Mouse (Mus musculus) kidney, embryonic 14.5 days (tissue): ENCODE data around the gene Atf6. TPM values are rescaled to one million over a fixed set of nuclear protein-coding genes. Genes with fewer than 3 reads are reported as not detected.

Experiments
- ATAC-seq: fragments of 200-750 bp; cut with Nextera tagmentation; 2 replicates; pipeline ENCODE4 v1.8.0; 2017; ENCODE audit warnings: moderate number of reproducible peaks, mild to moderate bottlenecking, moderate TSS enrichment, moderate library complexity; ENCODE audit not compliant: low FRiP score, low TSS enrichment
- H3K27ac ChIP-seq: fragments of 300-500 bp; sonication (generic); 2 replicates; pipeline ENCODE4 v1.5.1; 2014; ENCODE audit warnings: low read depth, mild to moderate bottlenecking, low read length, moderate library complexity, mixed read lengths
- H3K27me3 ChIP-seq: fragments of 300-500 bp; sonication (generic); 2 replicates; pipeline ENCODE4 v1.6.1; 2014; ENCODE audit warnings: mild to moderate bottlenecking, low read length; ENCODE audit not compliant: control insufficient read depth, insufficient read depth
- H3K36me3 ChIP-seq: fragments of 300-500 bp; sonication (generic); 2 replicates; pipeline ENCODE4 v1.6.1; 2014; ENCODE audit warnings: low read length, mixed read lengths; ENCODE audit not compliant: control insufficient read depth, insufficient read depth
- H3K4me1 ChIP-seq: fragments of 300-500 bp; sonication (generic); 2 replicates; pipeline ENCODE4 v1.6.1; 2014; ENCODE audit warnings: low read length, mixed read lengths; ENCODE audit not compliant: control insufficient read depth, insufficient read depth
- H3K4me2 ChIP-seq: fragments of 300-500 bp; sonication (generic); replicated peaks from 2 replicates; pipeline ENCODE4 v1.6.1; 2014; ENCODE audit warnings: low read depth, mild to moderate bottlenecking, low read length
- H3K4me3 ChIP-seq: fragments of 300-500 bp; sonication (generic); 2 replicates; pipeline ENCODE4 v1.5.1; 2014; ENCODE audit warnings: mild to moderate bottlenecking, low read length
- H3K9ac ChIP-seq: fragments of 300-500 bp; sonication (generic); 2 replicates; pipeline ENCODE4 v1.6.1; 2014; ENCODE audit warnings: low read depth, mild to moderate bottlenecking, low read length, moderate library complexity
- H3K9me3 ChIP-seq: fragments of 300-500 bp; sonication (generic); 2 replicates; pipeline ENCODE4 v1.6.1; 2016; ENCODE audit warnings: low read length; ENCODE audit not compliant: control insufficient read depth
- WGBS: fragments of 180-500 bp; shearing (Covaris S2); extraction: QIAGEN DNeasy Blood & Tissue Kit; methylation state at CpG from one replicate; pipeline ENCODE4 v1.1.7; 2014; 5-methylcytosine and 5-hydroxymethylcytosine counted together
- polyA plus RNA-seq: library from polyadenylated mRNA; unstranded; fragments of >200 nt; fragmentation: Nextera tagmentation; extraction: Ambion mirVana; gene quantifications from 2 replicates; pipeline ENCODE4 v1.2.1, GENCODE M21; 2014

Gene Atf6
- polyA plus RNA-seq, 1 experiment from 2014 or later = 11.6 TPM

DNA sequence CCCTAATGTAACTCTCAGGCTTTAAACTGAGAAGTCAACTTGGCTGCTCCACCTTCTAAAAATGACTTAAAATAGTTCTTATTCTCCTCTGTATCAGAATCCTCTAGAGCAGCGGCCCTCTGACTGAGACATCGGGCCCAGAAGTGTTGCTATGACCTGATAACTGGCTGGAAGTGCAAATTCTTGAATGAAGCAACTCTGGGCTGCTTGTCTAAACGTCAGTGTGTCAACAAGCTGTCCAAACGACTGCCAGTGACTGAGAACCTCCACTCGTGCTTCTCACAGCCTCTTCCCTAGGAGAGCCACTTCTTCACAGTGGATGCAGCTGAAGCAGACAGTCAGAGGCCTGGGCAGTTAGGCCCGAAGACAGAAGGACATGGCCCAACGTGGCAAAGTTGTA lies 64.9 kb downstream of the Atf6 start:
- no peak overlapping the region for H3K4me3 ChIP-seq
- no peak overlapping the region for H3K9ac ChIP-seq
- no peaks in the 10 kb centered on the region for H3K36me3 ChIP-seq
- H3K27ac ChIP-seq = no peak overlapping the region
- H3K4me2 ChIP-seq = no peak overlapping the region
- no peak for ATAC-seq
- H3K4me1 ChIP-seq = no peaks in the 10 kb centered on the region
- WGBS = 69% methylated on average over 7 of the region's 7 CpGs
- H3K9me3 ChIP-seq = no peaks in the 10 kb centered on the region
- H3K27me3 ChIP-seq = no peaks in the 10 kb centered on the region

DNA sequence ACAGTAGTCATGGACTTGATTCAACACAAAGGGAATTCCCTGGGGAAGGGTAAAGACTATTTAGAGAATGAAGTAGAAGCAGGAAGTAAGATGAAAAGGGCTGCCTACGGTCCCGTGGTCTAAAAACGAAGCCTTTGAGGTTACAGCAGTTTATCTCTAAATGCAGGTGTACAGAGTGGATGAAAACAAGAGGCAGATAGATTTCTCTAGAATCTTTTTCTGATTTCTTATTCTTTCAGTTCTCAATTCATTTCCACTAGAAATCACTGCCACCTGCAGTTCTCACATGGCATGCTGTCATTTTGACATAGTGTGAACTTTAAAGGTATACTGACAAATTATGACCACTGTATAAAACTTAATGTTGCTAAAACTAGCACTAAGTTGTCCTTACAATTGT lies 66.9 kb downstream of the Atf6 start:
- Histone ChIP-seq H3K9me3 (no peaks in the 10 kb centered on the region), H3K27me3 (no peaks in the 10 kb centered on the region), H3K27ac (no peak overlapping the region), H3K9ac (no peak overlapping the region), H3K4me2 (no peak overlapping the region), H3K4me1 (no peaks in the 10 kb centered on the region), H3K4me3 (no peak overlapping the region), H3K36me3 (no peaks in the 10 kb centered on the region)
- WGBS = 67% methylated on average over 3 of the region's 3 CpGs
- ATAC-seq = no peak

DNA sequence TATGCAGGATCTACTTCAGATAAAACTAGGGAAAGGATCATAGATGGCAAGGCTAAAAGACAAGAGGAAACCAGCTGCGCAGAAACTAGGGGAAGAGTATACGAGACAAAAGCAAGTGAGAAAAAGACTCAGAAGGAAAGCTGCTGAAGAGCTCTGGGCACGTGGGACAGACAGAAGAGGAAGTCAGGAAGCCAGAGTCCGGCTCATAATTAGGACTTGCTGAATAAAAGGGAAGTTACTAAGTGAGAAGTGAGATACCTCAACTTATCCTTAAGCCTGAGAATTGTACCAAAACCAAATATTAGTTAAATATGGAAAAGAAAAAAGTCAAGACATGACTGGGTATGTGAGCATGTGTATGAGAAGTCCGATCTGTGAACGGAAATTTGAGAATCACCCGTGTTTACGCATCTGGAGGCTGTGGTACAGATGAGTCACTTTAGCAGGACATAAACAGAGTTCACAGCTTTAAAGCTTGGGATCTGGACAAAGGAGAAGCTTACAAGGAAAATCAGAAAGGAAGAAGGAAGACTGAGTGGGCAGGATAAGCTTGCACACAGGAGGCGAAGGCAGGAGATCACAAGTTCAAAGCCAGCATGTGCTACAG lies 71.7 kb downstream of the Atf6 start:
- Histone ChIP-seq H3K4me2 (no peak overlapping the region), H3K27me3 (no peaks in the 10 kb centered on the region), H3K36me3 (no peaks in the 10 kb centered on the region), H3K27ac (no peak overlapping the region), H3K9me3 (no peaks in the 10 kb centered on the region), H3K4me3 (no peak overlapping the region), H3K9ac (no peak overlapping the region), H3K4me1 (no peaks in the 10 kb centered on the region)
- 76% methylated on average over 9 of the region's 9 CpGs for WGBS
- ATAC-seq = no peak

DNA sequence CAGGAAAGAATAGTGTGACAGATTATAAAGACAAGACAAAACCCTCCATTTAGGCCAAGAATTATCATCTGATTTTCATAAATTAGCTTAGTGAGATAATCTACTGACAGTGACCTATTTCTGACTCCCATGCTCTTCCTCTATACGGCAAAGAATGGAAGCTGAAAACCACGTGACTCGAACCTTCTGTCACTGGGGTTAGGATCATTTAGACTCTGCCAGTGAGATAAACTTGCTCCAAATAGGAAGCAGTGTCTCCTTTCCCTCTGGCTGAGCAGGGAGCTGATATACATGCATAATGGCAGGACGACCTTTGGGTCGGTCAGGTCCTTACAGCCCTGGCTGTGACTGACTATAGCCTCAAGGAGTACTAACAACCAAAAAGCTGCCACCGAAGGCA lies 76.0 kb downstream of the Atf6 start:
- no peaks in the 10 kb centered on the region for H3K9me3 ChIP-seq
- no peaks in the 10 kb centered on the region for H3K4me1 ChIP-seq
- H3K9ac ChIP-seq = no peak overlapping the region
- H3K36me3 ChIP-seq = no peaks in the 10 kb centered on the region
- no peak for ATAC-seq
- H3K4me2 ChIP-seq = no peak overlapping the region
- WGBS = 92% methylated on average over 6 of the region's 6 CpGs
- no peak overlapping the region for H3K27ac ChIP-seq
- no peak overlapping the region for H3K4me3 ChIP-seq
- no peaks in the 10 kb centered on the region for H3K27me3 ChIP-seq

DNA sequence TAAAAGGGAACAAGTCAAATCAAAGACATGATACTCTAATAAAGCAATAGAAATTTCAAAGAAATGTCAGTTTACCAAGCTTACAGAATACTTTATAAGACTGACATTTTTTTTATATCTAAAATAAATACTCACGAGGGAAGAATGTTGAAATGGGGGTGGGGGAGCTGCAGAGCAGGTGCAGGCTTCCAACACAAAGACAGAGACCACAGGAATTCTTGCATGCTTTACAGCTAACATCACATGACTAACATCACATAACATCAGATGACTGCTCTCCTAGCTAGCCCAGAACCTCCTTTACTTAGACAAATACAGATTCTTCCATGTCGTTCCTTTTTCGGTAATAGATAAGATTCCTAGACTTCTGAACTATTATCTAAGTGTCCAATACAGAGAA lies 76.6 kb downstream of the Atf6 start:
- H3K27me3 ChIP-seq = no peaks in the 10 kb centered on the region
- H3K9ac ChIP-seq = no peak overlapping the region
- WGBS = 87% methylated on average over 3 of the region's 3 CpGs
- no peak for ATAC-seq
- no peaks in the 10 kb centered on the region for H3K4me1 ChIP-seq
- no peaks in the 10 kb centered on the region for H3K36me3 ChIP-seq
- H3K4me2 ChIP-seq = no peak overlapping the region
- no peak overlapping the region for H3K27ac ChIP-seq
- H3K9me3 ChIP-seq = no peaks in the 10 kb centered on the region
- no peak overlapping the region for H3K4me3 ChIP-seq

DNA sequence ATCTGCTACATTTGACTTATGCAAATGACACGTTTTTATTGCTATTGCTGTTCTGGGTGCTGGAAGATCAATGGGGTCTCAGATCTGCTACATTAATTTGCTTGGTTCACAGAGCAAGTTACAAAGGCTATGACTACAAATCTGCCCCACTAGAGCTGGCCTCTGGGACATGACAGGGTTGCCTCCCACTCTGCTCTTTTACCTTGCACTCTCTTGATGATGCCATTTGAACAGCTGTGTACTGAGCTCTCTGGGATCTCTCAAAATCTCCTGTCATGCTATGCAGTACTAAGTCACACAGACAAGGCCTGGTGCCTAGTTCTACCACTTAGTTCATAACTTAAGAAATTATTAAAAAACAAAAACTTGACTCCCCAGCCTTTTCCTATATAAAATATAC lies 79.9 kb downstream of the Atf6 start:
- no peak overlapping the region for H3K4me2 ChIP-seq
- H3K27me3 ChIP-seq = no peaks in the 10 kb centered on the region
- no peak overlapping the region for H3K27ac ChIP-seq
- WGBS = 31% methylated on average over 1 of the region's 1 CpGs
- no peak overlapping the region for H3K9ac ChIP-seq
- H3K36me3 ChIP-seq = no peaks in the 10 kb centered on the region
- ATAC-seq = peak; percentile 71; the same call in 1 of the 2 replicates
- no peak overlapping the region for H3K4me3 ChIP-seq
- no peaks in the 10 kb centered on the region for H3K9me3 ChIP-seq
- no peaks in the 10 kb centered on the region for H3K4me1 ChIP-seq

DNA sequence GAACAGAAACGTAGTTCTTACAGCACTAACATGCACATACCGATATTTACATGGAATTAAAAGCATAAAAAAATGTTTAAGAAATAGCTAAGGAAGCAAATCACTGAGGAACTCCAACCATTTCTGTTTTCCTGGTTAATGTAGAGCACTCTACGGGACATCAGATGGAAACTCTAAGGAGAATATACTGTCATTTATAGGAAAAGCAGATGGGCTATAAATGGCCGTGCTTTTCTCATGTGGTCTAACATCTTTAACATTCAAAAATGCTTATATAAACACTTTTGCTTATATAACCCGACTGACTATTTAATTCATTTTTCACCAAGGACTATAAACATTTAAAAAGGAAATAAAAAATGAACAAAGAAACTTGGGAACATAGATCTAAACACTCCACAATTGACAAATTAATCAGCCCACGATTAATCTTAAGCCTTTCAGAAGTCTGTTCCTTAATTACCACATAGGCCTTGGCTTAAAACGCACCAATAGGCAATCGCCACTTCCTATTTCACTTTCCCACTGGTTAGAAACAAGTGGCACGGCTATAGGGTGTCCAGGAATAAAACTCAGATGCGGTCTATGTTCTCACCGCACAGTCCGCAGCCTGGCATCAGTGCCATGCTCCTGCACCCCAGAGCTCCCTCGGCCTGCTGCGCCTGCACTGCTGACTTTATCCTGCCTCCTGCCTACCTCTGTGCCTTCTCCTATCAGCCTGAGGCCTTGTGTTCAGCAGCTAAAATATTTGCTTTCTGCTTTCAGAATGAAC lies 80.8 kb downstream of the Atf6 start:
- Histone ChIP-seq H3K4me3 (no peak overlapping the region), H3K27ac (no peak overlapping the region), H3K4me2 (no peak overlapping the region), H3K9me3 (no peaks in the 10 kb centered on the region), H3K9ac (no peak overlapping the region), H3K27me3 (no peaks in the 10 kb centered on the region), H3K36me3 (no peaks in the 10 kb centered on the region), H3K4me1 (no peaks in the 10 kb centered on the region)
- ATAC-seq = no peak
- 86% methylated on average over 14 of the region's 14 CpGs for WGBS

DNA sequence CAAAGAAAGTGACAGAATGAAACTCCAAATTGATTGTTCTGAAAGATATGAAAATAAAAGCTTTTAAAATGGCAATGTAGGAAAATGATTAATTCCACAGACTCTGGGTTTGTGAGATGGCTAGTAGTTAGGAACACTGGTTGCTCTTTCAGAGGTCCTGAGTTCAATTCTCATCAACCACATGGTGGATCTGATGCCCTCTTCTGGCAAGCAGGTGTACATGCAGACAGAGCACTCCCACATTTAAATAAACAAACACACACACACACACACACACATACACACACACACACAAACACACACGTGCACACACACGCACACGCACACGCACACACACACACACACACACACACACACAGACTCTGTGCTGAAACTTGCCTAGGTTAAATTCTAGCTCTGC lies 89.9 kb downstream of the Atf6 start:
- H3K27ac ChIP-seq = no peak overlapping the region
- no peak overlapping the region for H3K4me2 ChIP-seq
- no peaks in the 10 kb centered on the region for H3K27me3 ChIP-seq
- 96% methylated on average over 4 of the region's 4 CpGs for WGBS
- no peak overlapping the region for H3K9ac ChIP-seq
- ATAC-seq = no peak
- no peaks in the 10 kb centered on the region for H3K4me1 ChIP-seq
- H3K9me3 ChIP-seq = no peaks in the 10 kb centered on the region
- H3K4me3 ChIP-seq = no peak overlapping the region
- H3K36me3 ChIP-seq = no peaks in the 10 kb centered on the region

DNA sequence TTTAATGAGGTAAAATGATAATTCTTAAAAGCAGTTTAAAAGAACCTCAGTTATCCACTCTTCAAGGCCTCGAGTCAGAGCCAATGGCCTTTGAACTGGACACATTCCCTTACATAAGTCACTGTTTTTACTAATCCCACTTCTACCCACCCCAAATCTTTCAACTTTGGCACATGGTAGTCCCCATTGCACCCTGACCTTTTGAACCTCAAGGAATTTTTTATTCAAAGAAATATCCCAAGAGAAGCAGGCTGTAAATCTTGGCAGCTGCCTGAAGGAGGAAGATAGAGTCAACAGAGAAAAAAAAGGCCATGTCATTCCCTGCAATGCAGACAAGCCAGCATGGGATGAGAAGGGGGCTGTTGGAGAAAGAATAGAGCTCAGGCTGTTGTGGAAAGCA lies 93.1 kb downstream of the Atf6 start:
- no peak for ATAC-seq
- H3K27ac ChIP-seq = no peak overlapping the region
- WGBS = 44% methylated on average over 1 of the region's 1 CpGs
- H3K4me1 ChIP-seq = 0 out of 2 replicates have a peak, but pooled peaks cover 2% of the 10 kb centered on the region
- no peaks in the 10 kb centered on the region for H3K27me3 ChIP-seq
- no peak overlapping the region for H3K9ac ChIP-seq
- H3K9me3 ChIP-seq = no peaks in the 10 kb centered on the region
- no peak overlapping the region for H3K4me2 ChIP-seq
- H3K4me3 ChIP-seq = no peak overlapping the region
- H3K36me3 ChIP-seq = no peaks in the 10 kb centered on the region
